Mouse (Mus musculus) stomach, postnatal 0 days (tissue): ENCODE measurements around the gene Mettl21a. TPM values are rescaled to one million over a fixed set of nuclear protein-coding genes. Genes with fewer than 3 reads are reported as not detected.
"Not testable (repeated sequence)": the region's sequence is repeated elsewhere in the genome, so short reads cannot be mapped to it uniquely, and the experiment has no call there.

Source experiments
- ATAC-seq: fragments of 200-750 bp; cut with Nextera tagmentation; 2 replicates; pipeline ENCODE4 v1.8.0; 2017; ENCODE audit not compliant: low FRiP score, low TSS enrichment
- DNase-seq: peaks from one replicate; pipeline ENCODE4 v3.0.0-alpha.2; 2016; ENCODE audit warnings: low spot score
- H3K27ac ChIP-seq: fragments of 300-500 bp; sonication (generic); replicated peaks from 2 replicates; pipeline ENCODE4 v1.5.1; 2014; ENCODE audit warnings: mild to moderate bottlenecking, control low read depth
- H3K27me3 ChIP-seq: fragments of 300-500 bp; sonication (generic); 2 replicates; pipeline ENCODE4 v1.6.1; 2014; ENCODE audit warnings: low read length; ENCODE audit not compliant: control insufficient read depth, insufficient read depth
- H3K36me3 ChIP-seq: fragments of 300-500 bp; sonication (generic); 2 replicates; pipeline ENCODE4 v1.6.1; 2014; ENCODE audit warnings: low read length, mixed read lengths; ENCODE audit not compliant: control insufficient read depth, insufficient read depth
- H3K4me1 ChIP-seq: fragments of 300-500 bp; sonication (generic); replicated peaks from 2 replicates; pipeline ENCODE4 v1.6.1; 2014; ENCODE audit warnings: antibody characterized with exemption; ENCODE audit not compliant: control insufficient read depth, insufficient read depth
- H3K4me2 ChIP-seq: fragments of 300-500 bp; sonication (generic); replicated peaks from 2 replicates; pipeline ENCODE4 v1.6.1; 2014; ENCODE audit warnings: low read depth, mild to moderate bottlenecking, control low read depth, moderate library complexity
- H3K4me3 ChIP-seq: fragments of 300-500 bp; sonication (generic); 2 replicates; pipeline ENCODE4 v1.5.1; 2014; ENCODE audit warnings: low read depth, low read length, control low read depth
- H3K9ac ChIP-seq: fragments of 300-500 bp; sonication (generic); 2 replicates; pipeline ENCODE4 v1.6.1; 2014; ENCODE audit warnings: mild to moderate bottlenecking, low read length, control low read depth, mixed read lengths
- H3K9me3 ChIP-seq: fragments of 300-500 bp; sonication (generic); 2 replicates; pipeline ENCODE4 v1.6.1; 2016; ENCODE audit warnings: low read length; ENCODE audit not compliant: control insufficient read depth
- CTCF ChIP-seq: IDR thresholded peaks from 2 replicates; pipeline ENCODE4 v1.5.1; 2016; ENCODE audit warnings: antibody characterized with exemption, low read depth, mild to moderate bottlenecking, moderate library complexity
- EP300 ChIP-seq: optimal IDR thresholded peaks from 2 replicates; pipeline ENCODE3; 2016; ENCODE audit warnings: antibody characterized with exemption
- WGBS: fragments of 180-500 bp; shearing (Covaris S2); extraction: QIAGEN DNeasy Blood & Tissue Kit; methylation state at CpG from one replicate; pipeline ENCODE4 v1.1.7; 2014; 5-methylcytosine and 5-hydroxymethylcytosine counted together
- polyA plus RNA-seq: library from polyadenylated mRNA; unstranded; fragments of >200 nt; fragmentation: Nextera tagmentation; extraction: Ambion mirVana; gene quantifications from 2 replicates; pipeline ENCODE4 v1.2.1, GENCODE M21; 2015

Gene Mettl21a
- polyA plus RNA-seq, 1 experiment from 2014 or later: 14.8 TPM

GRCm38 (mm10) chr1:64578801-64579200, 38.2 kb downstream of the Mettl21a start:
- H3K27ac ChIP-seq: no peak overlapping the region
- peaks cover 5% of the 10 kb centered on the region; the same call in 1 of the 2 replicates for H3K36me3 ChIP-seq
- no peaks in the 10 kb centered on the region for H3K27me3 ChIP-seq
- 94% methylated on average over 3 of the region's 3 CpGs for WGBS
- no peak overlapping the region for H3K4me3 ChIP-seq
- DNase-seq (no peak), ATAC-seq (no peak)
- no peak overlapping the region for H3K9ac ChIP-seq
- TF ChIP-seq CTCF (no peak), EP300 (no peak)
- no peaks in the 10 kb centered on the region for H3K9me3 ChIP-seq
- no peaks in the 10 kb centered on the region for H3K4me1 ChIP-seq
- no peak overlapping the region for H3K4me2 ChIP-seq

- H3K4me3 ChIP-seq, H3K9ac ChIP-seq, H3K9me3 ChIP-seq, DNase-seq, H3K4me1 ChIP-seq, H3K27me3 ChIP-seq, H3K4me2 ChIP-seq, H3K36me3 ChIP-seq, H3K27ac ChIP-seq, ATAC-seq: not testable (repeated sequence)
- 47% methylated on average over 9 of the region's 9 CpGs for WGBS
These were observed 39.1 kb downstream of the Mettl21a start for GRCm38 (mm10) chr1:64577911-64578310.

GRCm38 (mm10) chr1:64576732-64577131, 40.3 kb downstream of the Mettl21a start:
- no peak overlapping the region for H3K27ac ChIP-seq
- H3K9me3 ChIP-seq: no peaks in the 10 kb centered on the region
- H3K36me3 ChIP-seq: peaks cover 5% of the 10 kb centered on the region; the same call in 1 of the 2 replicates
- ATAC-seq: no peak
- TF ChIP-seq EP300: no peak
- TF ChIP-seq CTCF: no peak
- no peaks in the 10 kb centered on the region for H3K4me1 ChIP-seq
- DNase-seq: no peak
- no peak overlapping the region for H3K4me3 ChIP-seq
- H3K9ac ChIP-seq: no peak overlapping the region
- 88% methylated on average over 2 of the region's 2 CpGs for WGBS
- no peaks in the 10 kb centered on the region for H3K27me3 ChIP-seq
- no peak overlapping the region for H3K4me2 ChIP-seq

- Histone ChIP-seq H3K27ac (no peak overlapping the region), H3K36me3 (peaks cover 3% of the 10 kb centered on the region; the same call in 1 of the 2 replicates), H3K9ac (no peak overlapping the region), H3K27me3 (no peaks in the 10 kb centered on the region), H3K9me3 (no peaks in the 10 kb centered on the region), H3K4me3 (no peak overlapping the region), H3K4me2 (no peak overlapping the region), H3K4me1 (no peaks in the 10 kb centered on the region)
- WGBS: 93% methylated on average over 7 of the region's 7 CpGs
- TF ChIP-seq CTCF: no peak
- TF ChIP-seq EP300: no peak
- ATAC-seq (no peak), DNase-seq (no peak)
These were observed 41.0 kb downstream of the Mettl21a start for GRCm38 (mm10) chr1:64576022-64576421.

- no peak overlapping the region for H3K4me2 ChIP-seq
- no peaks in the 10 kb centered on the region for H3K4me1 ChIP-seq
- DNase-seq: no peak
- H3K36me3 ChIP-seq: peaks cover 2% of the 10 kb centered on the region; the same call in 1 of the 2 replicates
- H3K27me3 ChIP-seq: no peaks in the 10 kb centered on the region
- no peaks in the 10 kb centered on the region for H3K9me3 ChIP-seq
- no peak for ATAC-seq
- H3K9ac ChIP-seq: no peak overlapping the region
- TF ChIP-seq EP300 (no peak), CTCF (no peak)
- H3K27ac ChIP-seq: no peak overlapping the region
- H3K4me3 ChIP-seq: no peak overlapping the region
These were observed 48.8 kb downstream of the Mettl21a start for GRCm38 (mm10) chr1:64568206-64568605.

GRCm38 (mm10) chr1:64560105-64560504, 56.9 kb downstream of the Mettl21a start:
- Histone ChIP-seq H3K4me1 (no peaks in the 10 kb centered on the region), H3K9me3 (no peaks in the 10 kb centered on the region), H3K9ac (no peak overlapping the region), H3K27me3 (no peaks in the 10 kb centered on the region), H3K27ac (no peak overlapping the region), H3K4me2 (no peak overlapping the region), H3K4me3 (no peak overlapping the region), H3K36me3 (peaks cover 7% of the 10 kb centered on the region)
- WGBS: 87% methylated on average over 3 of the region's 3 CpGs
- ATAC-seq: no peak
- no peak for DNase-seq
- TF ChIP-seq EP300 (no peak), CTCF (no peak)

Other genes starting within 250 kb of the Mettl21a start
- 8.5 and 9.2 TPM in 2 replicates for gene Creb1, start 84.6 kb downstream of the Mettl21a start, polyA plus RNA-seq
- 3.9 and 4.0 TPM in 2 replicates for gene Ccnyl1, start 73.2 kb upstream of the Mettl21a start, polyA plus RNA-seq
- gene Fzd5, start 120.5 kb upstream of the Mettl21a start, polyA plus RNA-seq: 3.7 and 3.8 TPM in 2 replicates